Mouse (Mus musculus): ENCODE results near the gene Olfr292. TPM values are rescaled to one million over a fixed set of nuclear protein-coding genes. Genes with fewer than 3 reads are reported as not detected.

The Olfr292 gene
- total RNA-seq (2022) = not detected

DNA sequence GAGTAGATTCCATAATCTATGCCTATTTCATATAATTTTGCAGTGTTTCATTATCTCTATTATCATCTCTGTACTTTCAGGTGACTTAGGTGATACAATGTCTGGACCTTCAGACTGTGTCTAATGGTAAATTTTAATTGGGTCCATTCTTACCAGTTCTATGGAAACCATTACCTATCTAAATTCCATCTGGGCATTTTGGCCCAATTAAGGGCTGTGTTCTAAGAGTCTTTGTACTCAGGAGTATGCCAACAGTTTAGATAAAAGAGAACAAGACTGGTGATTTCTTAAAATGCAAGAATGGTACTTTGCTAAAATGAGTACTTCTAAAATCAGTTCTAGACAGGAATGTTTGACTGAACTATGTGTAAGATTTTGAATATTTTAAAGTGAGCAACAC is at the start of gene Olfr292:
Olfr292 (plus strand) TSS at position 301 of the 400 bp plus-strand sequence.
- no peak for DNase-seq (ENCODE audit: low spot score in 2 of 2)

- DNase-seq (ENCODE audit: low spot score in 2 of 2) = no peak
These were observed 39.4 kb upstream of the Olfr292 start, which contains the start of gene Olfr293 for GRCm38 (mm10) chr7:86648761-86649160. TSS of gene Olfr293 (plus strand) at chr7:86649061.

DNA sequence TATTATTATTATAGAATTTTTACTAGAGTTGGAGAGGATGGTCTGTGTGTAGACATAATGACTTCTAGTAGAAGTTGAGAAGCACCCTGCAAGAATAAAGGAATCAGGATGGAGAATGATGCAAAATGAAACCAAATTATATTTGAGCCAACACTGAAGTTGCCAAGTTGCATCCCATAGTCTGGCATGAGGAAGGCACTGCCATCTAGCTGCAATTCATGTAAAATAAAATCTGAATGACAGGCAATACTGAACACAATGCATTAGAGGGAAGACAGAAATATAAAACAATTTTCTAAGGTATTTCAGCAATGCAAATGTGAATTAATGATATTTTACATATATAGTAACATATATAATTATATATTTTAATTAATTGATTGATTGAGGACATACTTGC is 36.9 kb downstream of the Olfr292 start:
- no peak for DNase-seq (ENCODE audit: low spot score in 2 of 2)

Other genes with a start within 250 kb of the Olfr292 start
- gene Olfr299, start 228.4 kb upstream of the Olfr292 start, total RNA-seq (2022) = not detected
- gene Olfr298, start 195.8 kb upstream of the Olfr292 start, total RNA-seq (2022) = not detected
- not detected for gene Olfr297, start 168.4 kb upstream of the Olfr292 start, total RNA-seq (2022)
- not detected for gene Olfr295, start 104.5 kb upstream of the Olfr292 start, total RNA-seq (2022)
- gene Olfr294, start 71.7 kb upstream of the Olfr292 start, total RNA-seq (2022) = not detected
- not detected for gene Olfr293, start 39.3 kb upstream of the Olfr292 start, total RNA-seq (2022)
- gene Folh1, start 87.6 kb downstream of the Olfr292 start, total RNA-seq (2022) = under 1 TPM in 3 of 4 experiments, not detected in 1; 0.24 to 0.43 (median 0.38) TPM
- gene Vmn2r77, start 106.7 kb downstream of the Olfr292 start, total RNA-seq (2022) = not detected
- not detected for gene Vmn2r78, start 226.8 kb downstream of the Olfr292 start, total RNA-seq (2022)